Mouse (Mus musculus): ENCODE measurements around the gene Mblac2. TPM values are rescaled to one million over a fixed set of nuclear protein-coding genes. Genes with fewer than 3 reads are reported as not detected.

Gene Mblac2
- polyA plus RNA-seq, 1 experiment from 2014 or later = 5.5 TPM

DNA sequence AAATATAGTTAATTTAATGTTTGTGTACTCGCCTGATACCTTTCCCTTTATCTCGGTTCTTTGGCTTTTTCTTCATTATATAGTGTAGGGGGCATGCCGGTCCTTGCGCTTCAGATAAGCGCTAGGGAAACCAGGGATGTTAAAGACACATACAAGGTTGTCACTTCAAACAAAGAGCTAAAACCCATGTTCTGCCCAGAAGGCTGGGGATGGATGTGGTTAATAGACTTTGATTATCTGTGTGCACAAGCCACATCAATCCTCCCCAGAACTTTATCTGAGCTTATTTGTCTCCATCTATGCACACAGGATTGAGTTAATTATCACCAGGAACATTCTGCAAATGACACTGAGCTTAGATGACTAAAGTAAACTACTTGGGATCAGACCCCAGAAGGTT lies 25.5 kb downstream of the Mblac2 start:
- H3K27me3 ChIP-seq = no peaks in the 10 kb centered on the region
- in situ Hi-C loops (cut with MboI; ENCODE audit: low pct_unique_long_range_greater_than_20kb) = no loop called here
- ChIA-PET POLR2A (interaction anchor here (0.6 kb wide), 1 partner anchor 11 kb away, joined by 3 read pairs; no protein-coding TSS in a partner anchor), CTCF (interaction anchor here (0.9 to 1.0 kb wide), 2 partner anchors 11 to 13 kb away, joined by 3 to 4 read pairs; no protein-coding TSS in a partner anchor)
- no peak for TF ChIP-seq CTCF (IDR thresholded peaks at IDR 0.05)
- no peak for ATAC-seq
- no peak for DNase-seq (ENCODE audit: low read depth, low spot score)

DNA sequence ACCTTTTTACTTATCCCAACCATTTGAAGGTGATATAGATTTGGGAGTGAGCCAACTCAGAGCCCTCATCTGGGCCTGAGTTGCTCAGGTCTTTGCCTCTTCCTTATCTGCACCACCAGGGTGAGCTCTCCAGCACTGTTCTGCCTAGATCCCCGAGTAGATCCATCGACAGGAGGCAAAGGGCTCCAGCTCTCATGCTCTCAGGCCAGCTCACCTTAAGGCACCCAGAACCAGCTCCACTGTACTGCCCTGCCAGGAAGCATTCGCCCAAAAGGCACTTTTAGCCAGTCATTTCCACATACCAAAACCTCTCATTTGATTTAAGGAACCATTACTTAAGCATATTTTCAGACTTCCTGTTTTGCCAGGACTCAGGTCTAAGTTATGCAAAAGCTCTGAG lies 29.8 kb downstream of the Mblac2 start:
- TF ChIP-seq CTCF (IDR thresholded peaks at IDR 0.05) = no peak
- in situ Hi-C loops (cut with MboI; ENCODE audit: low pct_unique_long_range_greater_than_20kb) = no loop called here
- POLR2A ChIA-PET = interaction anchor here (1.1 kb wide), 1 partner anchor 30 kb away, joined by 3 read pairs; the partner anchor contains the start of gene Polr3g

DNA sequence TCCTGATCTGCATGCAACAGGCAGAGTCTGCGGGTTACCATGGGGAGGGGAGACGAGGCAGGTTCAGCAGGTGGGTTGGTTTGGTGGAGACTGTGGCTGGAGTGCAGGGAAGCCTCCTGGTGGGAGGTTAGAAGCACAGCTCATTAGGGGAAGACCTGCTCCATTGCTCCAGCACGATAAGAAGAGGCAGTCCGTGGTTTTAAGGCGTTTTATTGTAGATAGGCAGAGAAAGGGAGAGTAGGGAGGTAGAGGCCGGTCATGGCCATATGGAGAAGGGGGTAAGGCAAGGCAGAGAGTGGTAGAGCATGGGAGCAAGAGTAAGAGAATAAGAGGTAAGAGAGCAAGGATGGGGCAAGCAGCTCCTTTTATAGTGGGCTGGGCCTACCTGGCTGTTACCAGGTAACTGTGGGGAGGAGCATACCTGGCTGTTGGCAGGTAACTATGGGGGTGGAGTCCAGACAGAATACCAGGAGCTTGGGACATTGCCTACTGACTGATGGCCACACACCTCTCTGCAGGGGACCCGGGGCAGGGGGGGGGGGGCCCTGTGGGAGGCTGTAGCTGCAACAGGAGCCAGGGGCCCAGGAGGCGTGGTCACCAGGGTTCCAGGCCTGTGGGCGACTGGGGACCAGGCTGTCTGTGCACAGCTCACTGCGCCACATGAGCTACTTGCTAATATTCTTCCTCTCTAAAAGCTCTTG lies 32.4 kb downstream of the Mblac2 start:
- ATAC-seq = no peak
- CTCF ChIA-PET = no interaction called here
- H3K27me3 ChIP-seq = no peaks in the 10 kb centered on the region
- DNase-seq (ENCODE audit: low read depth, low spot score) = no peak
- POLR2A ChIA-PET = no interaction called here
- no peak for TF ChIP-seq CTCF (IDR thresholded peaks at IDR 0.05)
- in situ Hi-C loops (cut with MboI; ENCODE audit: low pct_unique_long_range_greater_than_20kb) = no loop called here

More for the DNA sequence above, 29.8 kb downstream of the Mblac2 start:
- CTCF ChIA-PET = interaction anchor here (1.1 kb wide), 1 partner anchor 9 kb away, joined by 6 read pairs; no protein-coding TSS in a partner anchor
- ATAC-seq = no peak
- no peak for DNase-seq (ENCODE audit: low read depth, low spot score)
- no peaks in the 10 kb centered on the region for H3K27me3 ChIP-seq

DNA sequence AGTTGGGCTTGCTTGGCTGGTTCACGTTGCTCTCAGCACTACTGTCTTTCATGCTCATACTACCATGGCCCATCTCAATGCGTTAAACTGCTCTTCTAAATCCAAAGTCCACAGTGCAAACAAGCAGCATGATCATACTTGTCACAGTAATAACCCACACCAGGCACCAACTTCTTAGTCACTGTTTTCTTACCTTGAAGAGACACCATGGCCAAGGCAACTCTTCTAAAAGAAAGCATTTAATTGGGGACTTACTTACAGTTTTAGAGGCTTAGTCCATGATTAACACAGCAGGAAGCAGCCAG lies 32.9 kb downstream of the Mblac2 start:
- ATAC-seq = no peak
- TF ChIP-seq CTCF (IDR thresholded peaks at IDR 0.05) = no peak
- no peak for DNase-seq (ENCODE audit: low read depth, low spot score)
- ChIA-PET CTCF (interaction anchor here (1.0 kb wide), 1 partner anchor 17 kb away, joined by 5 read pairs; no protein-coding TSS in a partner anchor), POLR2A (no interaction called here)
- in situ Hi-C loops (cut with MboI; ENCODE audit: low pct_unique_long_range_greater_than_20kb) = no loop called here
- no peaks in the 10 kb centered on the region for H3K27me3 ChIP-seq

DNA sequence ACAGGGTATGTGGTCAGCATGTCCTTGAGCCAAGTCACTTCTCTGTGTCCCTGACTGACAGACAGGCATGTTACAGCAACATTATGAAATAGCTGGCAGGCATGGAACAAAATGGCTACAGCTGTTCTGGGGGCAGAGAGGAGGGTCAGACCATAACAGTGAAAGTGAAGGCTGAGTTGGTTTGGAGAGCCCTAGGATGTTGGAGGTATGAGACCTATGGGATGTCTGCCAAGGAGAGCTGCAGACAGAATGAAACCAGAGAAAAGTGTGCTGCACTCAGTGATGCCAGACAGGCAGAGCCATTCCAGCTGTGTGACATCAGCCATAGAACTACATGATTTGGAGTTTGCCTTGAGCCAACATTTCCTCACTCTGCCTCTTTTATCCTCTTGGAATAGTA lies 43.7 kb downstream of the Mblac2 start:
- no peak for TF ChIP-seq CTCF (IDR thresholded peaks at IDR 0.05)
- ChIA-PET CTCF (interaction anchor here (1.1 to 1.8 kb wide), 3 partner anchors 10 to 16 kb away, joined by 3 to 4 read pairs (median 3); no protein-coding TSS in a partner anchor), POLR2A (interaction anchor here (1.2 kb wide), 1 partner anchor 66 kb away, joined by 3 read pairs; no protein-coding TSS in a partner anchor)
- DNase-seq (ENCODE audit: low read depth, low spot score) (no peak), ATAC-seq (no peak)
- in situ Hi-C loops (cut with MboI; ENCODE audit: low pct_unique_long_range_greater_than_20kb) = loop anchor here (25.0 kb wide), 1 partner anchor 893 kb away; no protein-coding TSS in a partner anchor
- no peaks in the 10 kb centered on the region for H3K27me3 ChIP-seq

DNA sequence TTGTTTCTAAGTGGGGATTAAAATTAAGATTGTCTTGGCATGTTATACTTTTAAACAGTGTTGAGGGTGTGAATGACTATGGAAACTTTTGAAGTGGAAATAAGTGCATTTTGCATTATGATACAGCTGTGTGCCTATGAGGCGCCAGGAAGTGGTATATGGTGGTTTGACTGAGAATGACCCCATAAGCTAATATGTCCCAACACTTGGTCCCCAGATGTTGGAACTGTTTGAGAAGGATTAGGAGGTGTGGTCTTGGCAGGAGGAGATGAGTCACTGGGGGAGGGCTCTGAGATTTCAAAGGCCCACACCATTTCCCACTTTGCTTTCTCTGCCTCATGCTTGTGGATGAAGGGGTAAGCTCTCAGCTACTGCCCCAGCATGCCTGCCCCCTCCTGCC lies 44.2 kb downstream of the Mblac2 start:
- in situ Hi-C loops (cut with MboI; ENCODE audit: low pct_unique_long_range_greater_than_20kb) = loop anchor here (25.0 kb wide), 1 partner anchor 893 kb away; no protein-coding TSS in a partner anchor
- ChIA-PET CTCF (interaction anchor here (0.8 to 1.8 kb wide), 4 partner anchors 10 to 111 kb away, joined by 3 to 4 read pairs (median 3); no protein-coding TSS in a partner anchor), POLR2A (interaction anchor here (1.2 kb wide), 1 partner anchor 66 kb away, joined by 3 read pairs; no protein-coding TSS in a partner anchor)
- no peak for ATAC-seq
- H3K27me3 ChIP-seq = no peaks in the 10 kb centered on the region
- no peak for DNase-seq (ENCODE audit: low read depth, low spot score)
- TF ChIP-seq CTCF (IDR thresholded peaks at IDR 0.05) = no peak

DNA sequence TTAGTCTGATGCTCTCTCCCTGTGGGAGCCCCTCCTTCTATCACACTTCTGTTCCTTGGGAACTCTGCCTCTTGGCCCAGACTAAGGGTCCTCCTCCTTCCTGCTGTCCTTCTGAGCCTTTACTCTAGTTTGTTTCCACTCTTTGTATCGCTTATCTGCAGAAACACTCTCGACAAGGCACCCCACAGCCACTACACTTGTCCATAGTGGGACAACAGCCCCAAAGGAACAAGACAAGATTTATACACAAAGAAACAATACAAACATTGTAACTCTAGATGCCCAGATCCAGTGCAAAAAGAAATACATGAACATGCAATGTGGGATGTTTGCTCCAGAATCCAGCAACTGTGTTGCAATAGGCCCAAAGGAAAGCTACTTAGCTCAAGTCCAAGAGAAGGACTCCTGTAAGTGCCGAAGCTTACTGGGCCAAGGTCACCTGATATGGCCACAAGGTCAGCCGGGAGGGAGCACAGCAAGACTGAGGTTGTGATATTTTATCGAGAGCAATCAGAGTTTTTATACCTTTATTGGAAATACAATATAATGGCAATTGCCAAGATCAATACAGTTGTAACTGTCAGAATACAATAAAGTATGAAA lies 46.0 kb downstream of the Mblac2 start:
- in situ Hi-C loops (cut with MboI; ENCODE audit: low pct_unique_long_range_greater_than_20kb) = loop anchor here (25.0 kb wide), 1 partner anchor 895 kb away; no protein-coding TSS in a partner anchor
- ChIA-PET CTCF (no interaction called here), POLR2A (no interaction called here)
- no peak for TF ChIP-seq CTCF (IDR thresholded peaks at IDR 0.05)
- H3K27me3 ChIP-seq = no peaks in the 10 kb centered on the region
- no peak for DNase-seq (ENCODE audit: low read depth, low spot score)
- no peak for ATAC-seq

DNA sequence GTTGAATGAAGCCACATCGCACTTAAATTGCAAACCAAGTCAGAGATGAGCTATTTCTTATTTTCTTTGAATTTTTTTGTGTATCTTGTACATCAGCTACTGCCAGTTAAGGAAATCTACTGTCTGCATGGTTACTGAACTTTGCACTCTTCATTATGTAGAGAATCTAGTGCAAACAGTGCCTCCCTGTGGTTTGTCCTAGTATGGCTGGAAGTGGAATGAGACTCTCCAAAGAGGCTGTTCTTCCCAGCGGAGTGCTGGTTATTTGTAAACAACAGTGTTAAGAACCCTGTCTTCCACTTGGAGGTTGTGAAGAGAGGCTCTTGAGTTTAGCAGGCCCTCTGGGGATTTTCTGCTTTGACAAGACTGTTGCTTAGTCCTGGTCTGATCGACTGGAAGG lies 49.2 kb downstream of the Mblac2 start:
- in situ Hi-C loops (cut with MboI; ENCODE audit: low pct_unique_long_range_greater_than_20kb) = loop anchor here (5.0 to 25.0 kb wide), 4 partner anchors 116 to 1894 kb away; no protein-coding TSS in a partner anchor
- no peak for DNase-seq (ENCODE audit: low read depth, low spot score)

DNA sequence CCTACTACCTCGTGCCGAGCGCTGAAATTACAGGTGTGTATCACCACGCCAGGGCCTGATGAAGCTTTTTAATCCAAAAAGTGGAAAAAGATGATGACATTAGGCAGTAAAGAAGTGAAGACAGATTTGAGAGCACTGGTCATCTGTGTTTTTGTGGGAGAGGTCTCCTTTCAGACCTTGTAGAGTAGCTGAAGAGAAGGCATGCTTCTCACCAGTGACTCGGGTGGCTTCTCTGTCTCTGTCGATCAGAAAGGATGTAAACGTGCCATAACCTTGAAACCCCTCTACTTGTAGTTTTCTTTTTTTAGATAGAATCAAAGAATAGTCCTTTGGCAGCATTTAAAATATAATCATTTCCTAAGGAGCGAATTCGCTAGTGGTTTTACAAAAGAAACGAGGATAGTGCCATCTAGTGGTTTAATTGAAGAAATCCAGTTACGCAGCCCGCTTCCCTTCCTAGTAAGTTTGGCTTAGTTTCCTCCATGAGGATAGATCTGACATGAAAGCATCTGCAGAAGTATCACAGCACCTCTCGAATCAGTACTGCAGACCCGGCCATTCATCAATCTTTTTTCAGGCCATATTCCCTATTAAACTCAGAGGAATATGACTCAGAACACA lies 50.5 kb downstream of the Mblac2 start:
- DNase-seq (ENCODE audit: low read depth, low spot score) (no peak), ATAC-seq (peak; percentile 52)
- peak; percentile 57 for TF ChIP-seq CTCF (IDR thresholded peaks at IDR 0.05)
- H3K27me3 ChIP-seq = peaks cover 5% of the 10 kb centered on the region
- ChIA-PET CTCF (interaction anchor here (0.8 to 4.4 kb wide), 10 partner anchors 12 to 322 kb away, joined by 3 to 43 read pairs (median 5); partner anchors contain the start of genes Cetn3, Mblac2 and Polr3g), POLR2A (interaction anchor here (1.6 kb wide), 1 partner anchor 73 kb away, joined by 3 read pairs; no protein-coding TSS in a partner anchor)
- in situ Hi-C loops (cut with MboI; ENCODE audit: low pct_unique_long_range_greater_than_20kb) = loop anchor here (5.0 to 25.0 kb wide), 4 partner anchors 117 to 1893 kb away; no protein-coding TSS in a partner anchor

More for the DNA sequence above, 49.2 kb downstream of the Mblac2 start:
- POLR2A ChIA-PET = interaction anchor here (1.6 kb wide), 1 partner anchor 72 kb away, joined by 3 read pairs; no protein-coding TSS in a partner anchor
- peak; percentile 72 for TF ChIP-seq CTCF (IDR thresholded peaks at IDR 0.05)
- H3K27me3 ChIP-seq = no peaks in the 10 kb centered on the region
- CTCF ChIA-PET = interaction anchor here (0.7 to 4.4 kb wide), 17 partner anchors 9 to 330 kb away, joined by 3 to 43 read pairs (median 4); partner anchors contain the start of genes Cetn3, Mblac2 and Polr3g
- ATAC-seq = peak; percentile 69

DNA sequence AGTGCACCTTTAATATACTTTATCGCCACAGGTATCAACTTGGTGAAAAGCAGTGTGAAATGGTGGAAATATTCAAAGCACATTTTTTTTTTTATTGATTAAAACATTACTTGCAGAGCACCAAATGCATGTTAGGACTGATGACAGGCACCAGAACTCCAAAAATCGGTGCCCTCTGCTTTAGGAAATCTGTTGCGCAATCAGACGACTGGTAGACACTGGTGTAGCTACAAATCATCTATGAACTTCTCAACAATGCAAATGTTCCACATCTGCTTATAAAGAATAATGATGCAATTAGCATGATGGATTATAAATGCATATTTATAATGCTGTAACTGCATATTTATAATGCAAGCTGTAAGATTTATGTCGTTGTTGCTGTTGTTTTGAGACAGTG lies 53.0 kb downstream of the Mblac2 start:
- in situ Hi-C loops (cut with MboI; ENCODE audit: low pct_unique_long_range_greater_than_20kb) = loop anchor here (5.0 to 25.0 kb wide), 4 partner anchors 119 to 1891 kb away; no protein-coding TSS in a partner anchor
- DNase-seq (ENCODE audit: low read depth, low spot score) (no peak), ATAC-seq (no peak)
- POLR2A ChIA-PET = no interaction called here
- no peak for TF ChIP-seq CTCF (IDR thresholded peaks at IDR 0.05)
- CTCF ChIA-PET = interaction anchor here (0.7 to 2.2 kb wide), 3 partner anchors 9 to 325 kb away, joined by 3 to 4 read pairs (median 4); no protein-coding TSS in a partner anchor
- H3K27me3 ChIP-seq = peaks cover 11% of the 10 kb centered on the region
